Comparison of ENCODE assay signal across 14 mouse cellular contexts in the genomic region with DNA sequence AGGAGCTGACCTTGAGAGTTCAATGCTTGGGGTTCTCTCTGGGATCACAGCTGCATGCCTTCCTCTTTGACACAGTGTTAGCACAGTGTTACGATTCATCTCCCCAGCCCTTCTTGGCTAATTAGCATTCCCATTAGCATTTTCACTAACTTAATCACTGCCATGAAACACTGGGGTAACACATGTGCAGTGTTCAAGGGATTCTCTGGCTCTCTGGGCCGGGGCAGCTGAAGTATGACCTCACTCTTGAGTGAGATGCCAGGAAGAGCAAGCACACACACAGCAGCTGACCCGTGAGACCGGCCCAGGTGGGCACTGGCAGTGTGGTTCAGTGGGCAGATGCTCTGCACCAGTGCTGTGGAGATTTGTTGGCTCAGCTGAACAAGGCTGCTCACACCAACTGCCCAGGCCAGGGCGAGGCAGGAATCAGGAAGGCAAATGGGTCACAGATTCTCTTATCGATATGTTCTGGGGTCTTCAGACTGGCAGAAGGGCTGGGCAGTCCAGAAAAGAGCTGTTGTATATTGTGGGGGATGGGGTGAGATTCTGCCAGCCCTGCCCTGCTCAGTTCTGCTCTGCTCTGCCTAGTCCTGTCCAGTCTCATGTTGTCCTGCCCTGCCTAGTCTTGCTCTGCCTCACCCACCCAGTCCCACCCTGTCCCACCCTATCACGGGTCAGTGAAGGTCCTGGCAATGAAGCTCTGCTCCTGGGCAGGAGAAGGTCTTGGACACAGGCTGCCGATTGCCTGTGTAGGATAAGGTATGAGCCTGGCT. TPM values are rescaled to one million over a fixed set of nuclear protein-coding genes. Genes with fewer than 3 reads are reported as not detected.
DNase-seq lines count a peak whose midpoint lies in the region; ATAC-seq lines count a peak whose summit lies in the region.
"Had no signal": no experiment of that assay in that cellular context is flagged by ENCODE, and none has a peak within 500 bp of the region (broad histone marks: within the 10 kb centered on the region; RNA-seq: fewer than 3 reads in every experiment).

No protein-coding gene starts in this region.

- H3K4me2 ChIP-seq in neural tube, embryonic 11.5 days (ENCODE audit: low read depth): no peak overlapping the region
- no peak overlapping the region for H3K4me2 ChIP-seq in forebrain, embryonic 14.5 days (ENCODE audit: low read length)
- no peak overlapping the region for H3K4me2 ChIP-seq in hindbrain, embryonic 16.5 days (ENCODE audit: low read length)
- no peak overlapping the region for H3K4me2 ChIP-seq in neural tube, embryonic 15.5 days
- H3K4me2 ChIP-seq: limb, embryonic 13.5 days; lung, embryonic 15.5 days had no signal

- WGBS in neural tube, embryonic 11.5 days: 66% methylated on average over 8 of the region's 8 CpGs
- WGBS in forebrain, embryonic 14.5 days: 41% methylated on average over 8 of the region's 8 CpGs
- WGBS in hindbrain, embryonic 16.5 days: 50% methylated on average over 8 of the region's 8 CpGs
- 50% methylated on average over 8 of the region's 8 CpGs for WGBS in neural tube, embryonic 15.5 days

- 0 out of 2 replicates have a peak, but pooled peaks cover 4% of the 10 kb centered on the region for H3K4me1 ChIP-seq in neural tube, embryonic 11.5 days (ENCODE audit: control insufficient read depth, insufficient read depth, low read length)
- no peaks in the 10 kb centered on the region for H3K4me1 ChIP-seq in forebrain, embryonic 14.5 days (ENCODE audit: control insufficient read depth, insufficient read depth, low read length)
- peaks cover 4% of the 10 kb centered on the region for H3K4me1 ChIP-seq in hindbrain, embryonic 16.5 days (ENCODE audit: control insufficient read depth, insufficient read depth, low read depth, low read length)
- H3K4me1 ChIP-seq in neural tube, embryonic 15.5 days: peaks cover 14% of the 10 kb centered on the region
- H3K4me1 ChIP-seq: limb, embryonic 13.5 days; lung, embryonic 15.5 days had no signal

- peak; percentile 65 for DNase-seq in neural tube, embryonic 11.5 days (ENCODE audit: low spot score)
- no peak for DNase-seq in neural tube, embryonic 10.5 days (ENCODE audit: extremely low spot score, low spot score)
- DNase-seq in forebrain, embryonic 14.5 days (ENCODE audit: low spot score): peak; percentile 78
- DNase-seq in thymus, postnatal 10 days (ENCODE audit: low spot score in 2 of 2): no peak
- no peak for DNase-seq in testis, postnatal 10 days (ENCODE audit: low spot score)
- DNase-seq in heart, postnatal 25 days (ENCODE audit: low spot score): no peak

- no peak overlapping the region for H3K9ac ChIP-seq in neural tube, embryonic 11.5 days (ENCODE audit: low read length)
- H3K9ac ChIP-seq in forebrain, embryonic 14.5 days (ENCODE audit: low read length): no peak overlapping the region
- no peak overlapping the region for H3K9ac ChIP-seq in hindbrain, embryonic 16.5 days (ENCODE audit: low read depth, low read length)
- no peak overlapping the region for H3K9ac ChIP-seq in neural tube, embryonic 15.5 days (replicated peaks)
- H3K9ac ChIP-seq: limb, embryonic 13.5 days; lung, embryonic 15.5 days had no signal

- no peaks in the 10 kb centered on the region for H3K36me3 ChIP-seq in neural tube, embryonic 11.5 days (ENCODE audit: control insufficient read depth, insufficient read depth, low read length)
- H3K36me3 ChIP-seq in forebrain, embryonic 14.5 days (ENCODE audit: control insufficient read depth, insufficient read depth, low read length): no peaks in the 10 kb centered on the region
- H3K36me3 ChIP-seq in hindbrain, embryonic 16.5 days (ENCODE audit: control insufficient read depth, insufficient read depth, low read length): no peaks in the 10 kb centered on the region
- H3K36me3 ChIP-seq in neural tube, embryonic 15.5 days: no peaks in the 10 kb centered on the region
- H3K36me3 ChIP-seq: limb, embryonic 13.5 days; lung, embryonic 15.5 days had no signal

- intact Hi-C loops in heart, postnatal 25 days (cut with DNase I): loop anchor here (2.0 to 5.0 kb wide), 2 partner anchors 94 to 298 kb away; no protein-coding TSS in a partner anchor

- no peaks in the 10 kb centered on the region for H3K9me3 ChIP-seq in neural tube, embryonic 11.5 days (ENCODE audit: control insufficient read depth, low read length)
- no peaks in the 10 kb centered on the region for H3K9me3 ChIP-seq in forebrain, embryonic 14.5 days (replicated peaks; ENCODE audit: control insufficient read depth, low read length)
- no peaks in the 10 kb centered on the region for H3K9me3 ChIP-seq in hindbrain, embryonic 16.5 days (ENCODE audit: control insufficient read depth, low read length)
- H3K9me3 ChIP-seq in neural tube, embryonic 15.5 days (replicated peaks): no peaks in the 10 kb centered on the region
- H3K9me3 ChIP-seq: limb, embryonic 13.5 days; lung, embryonic 15.5 days had no signal

- H3K27ac ChIP-seq in neural tube, embryonic 11.5 days (ENCODE audit: low read depth, low read length): 0 out of 2 replicates have a peak overlapping the region, but pooled peaks have one; percentile 29
- peak overlapping the region; percentile 15; the same call in 1 of the 2 replicates for H3K27ac ChIP-seq in forebrain, embryonic 14.5 days (ENCODE audit: low read depth, low read length)
- H3K27ac ChIP-seq in hindbrain, embryonic 16.5 days (ENCODE audit: low read depth, low read length): peak overlapping the region; percentile 8; the same call in 1 of the 2 replicates
- 0 out of 2 replicates have a peak overlapping the region, but pooled peaks have one; percentile 23 for H3K27ac ChIP-seq in neural tube, embryonic 15.5 days (replicated peaks)
- H3K27ac ChIP-seq: limb, embryonic 13.5 days; lung, embryonic 15.5 days had no signal

- peak; percentile 89 for ATAC-seq in neural tube, embryonic 11.5 days (ENCODE audit: insufficient read depth, low FRiP score, low TSS enrichment)
- peak; percentile 90 for ATAC-seq in forebrain, embryonic 14.5 days
- peak; percentile 92 for ATAC-seq in hindbrain, embryonic 16.5 days
- peak; percentile 78 for ATAC-seq in neural tube, embryonic 15.5 days (ENCODE audit: low FRiP score)

- H3K4me3 ChIP-seq in neural tube, embryonic 11.5 days (ENCODE audit: low read depth, low read length): no peak overlapping the region
- H3K4me3 ChIP-seq in forebrain, embryonic 14.5 days (ENCODE audit: low read depth, low read length): no peak overlapping the region
- no peak overlapping the region for H3K4me3 ChIP-seq in hindbrain, embryonic 16.5 days (ENCODE audit: low read length)
- H3K4me3 ChIP-seq in neural tube, embryonic 15.5 days (replicated peaks): no peak overlapping the region
- H3K4me3 ChIP-seq: limb, embryonic 13.5 days; lung, embryonic 15.5 days had no signal

- H3K27me3 ChIP-seq in neural tube, embryonic 11.5 days (ENCODE audit: control insufficient read depth, insufficient read depth, low read length): no peaks in the 10 kb centered on the region
- no peaks in the 10 kb centered on the region for H3K27me3 ChIP-seq in forebrain, embryonic 14.5 days (replicated peaks; ENCODE audit: control insufficient read depth, insufficient read depth, low read length)
- no peaks in the 10 kb centered on the region for H3K27me3 ChIP-seq in hindbrain, embryonic 16.5 days (replicated peaks; ENCODE audit: control insufficient read depth, insufficient read depth, low read length)
- H3K27me3 ChIP-seq in neural tube, embryonic 15.5 days (replicated peaks): no peaks in the 10 kb centered on the region
- H3K27me3 ChIP-seq: limb, embryonic 13.5 days; lung, embryonic 15.5 days had no signal

RNA-seq across cellular contexts. Expression of gene Tmem255b, which starts 19.5 kb away (rescaled TPM):
- 0.38 and 0.39 TPM in 2 replicates for polyA plus RNA-seq in neural tube, embryonic 11.5 days (2014; fragmentation: Nextera tagmentation; extraction: Ambion mirVana)
- not detected in 2 replicates for polyA plus RNA-seq in forebrain, embryonic 14.5 days (2014; fragmentation: Nextera tagmentation; extraction: Ambion mirVana)
- polyA plus RNA-seq in hindbrain, embryonic 16.5 days (2015; fragmentation: Nextera tagmentation; extraction: Ambion mirVana): 1.8 and 3.1 TPM in 2 replicates
- 2.1 and 2.9 TPM in 2 replicates for polyA plus RNA-seq in neural tube, embryonic 15.5 days (2015; fragmentation: Nextera tagmentation; extraction: Ambion mirVana)
- total RNA-seq in heart, postnatal 25 days (2021): 1 to 10 TPM; 7.3 to 9.3 TPM

RNA-seq across cellular contexts. Expression of gene Gas6, which starts 39.8 kb away (rescaled TPM):
- polyA plus RNA-seq in neural tube, embryonic 11.5 days (2014; fragmentation: Nextera tagmentation; extraction: Ambion mirVana): 6.5 and 6.7 TPM in 2 replicates
- polyA plus RNA-seq in forebrain, embryonic 14.5 days (2014; fragmentation: Nextera tagmentation; extraction: Ambion mirVana): 9.7 and 12.5 TPM in 2 replicates
- 65.1 and 67.4 TPM in 2 replicates for polyA plus RNA-seq in hindbrain, embryonic 16.5 days (2015; fragmentation: Nextera tagmentation; extraction: Ambion mirVana)
- 59.1 and 88.5 TPM in 2 replicates for polyA plus RNA-seq in neural tube, embryonic 15.5 days (2015; fragmentation: Nextera tagmentation; extraction: Ambion mirVana)
- 100 to 1,000 TPM; 123 to 126 TPM for total RNA-seq in heart, postnatal 25 days (2021)

RNA-seq across cellular contexts. Expression of gene Grk1, which starts 49.6 kb away (rescaled TPM):
- 0.04 TPM in 1 of 2 replicates, not detected in the other for polyA plus RNA-seq in neural tube, embryonic 11.5 days (2014; fragmentation: Nextera tagmentation; extraction: Ambion mirVana)
- 0.04 TPM in 1 of 2 replicates, not detected in the other for polyA plus RNA-seq in forebrain, embryonic 14.5 days (2014; fragmentation: Nextera tagmentation; extraction: Ambion mirVana)
- polyA plus RNA-seq in hindbrain, embryonic 16.5 days (2015; fragmentation: Nextera tagmentation; extraction: Ambion mirVana): not detected in 2 replicates
- not detected in 2 replicates for polyA plus RNA-seq in neural tube, embryonic 15.5 days (2015; fragmentation: Nextera tagmentation; extraction: Ambion mirVana)
- under 1 TPM; 0.03 TPM for total RNA-seq in heart, postnatal 25 days (2021)
- polyA plus RNA-seq: lung, embryonic 15.5 days; small intestine, adult 2 months had no signal

RNA-seq across cellular contexts. Expression of gene Atp4b, which starts 57.9 kb away (rescaled TPM):
- polyA plus RNA-seq in neural tube, embryonic 11.5 days (2014; fragmentation: Nextera tagmentation; extraction: Ambion mirVana): not detected in 2 replicates
- not detected in 2 replicates for polyA plus RNA-seq in forebrain, embryonic 14.5 days (2014; fragmentation: Nextera tagmentation; extraction: Ambion mirVana)
- not detected in 2 replicates for polyA plus RNA-seq in hindbrain, embryonic 16.5 days (2015; fragmentation: Nextera tagmentation; extraction: Ambion mirVana)
- polyA plus RNA-seq in neural tube, embryonic 15.5 days (2015; fragmentation: Nextera tagmentation; extraction: Ambion mirVana): not detected in 2 replicates
- not detected for total RNA-seq in heart, postnatal 25 days (2021)
- total RNA-seq: gastrocnemius, postnatal 36 days; heart, postnatal 4 days had no signal
- polyA plus RNA-seq: cerebellum, adult 2 months; limb, embryonic 13.5 days; lung, embryonic 15.5 days had no signal

Comparison
In these comparisons a context has a peak if more than half of its experiments do, and no peak if none do; other contexts are left out.
1. DNase-seq: peak in neural tube, embryonic 11.5 days (single experiment) and forebrain, embryonic 14.5 days (single experiment); none in neural tube, embryonic 10.5 days (single experiment), thymus, postnatal 10 days (0 of 2), testis, postnatal 10 days (single experiment) and heart, postnatal 25 days (single experiment).
2. Peak in every context shown above with its lines, with median percentiles within 50 percentile points of each other: ATAC-seq and H3K27ac ChIP-seq.